Mouse (Mus musculus) midbrain, embryonic 15.5 days (tissue): Measurements from ENCODE around the gene Gse1. TPM values are rescaled to one million over a fixed set of nuclear protein-coding genes. Genes with fewer than 3 reads are reported as not detected.
A peak's percentile ranks its signal among the peaks of the same experiment; 100 is the strongest.

Source experiments
- ATAC-seq: fragments of 200-750 bp; cut with Nextera tagmentation; replicated peaks from 2 replicates; pipeline ENCODE4 v1.8.0; 2017; ENCODE audit warnings: moderate TSS enrichment
- H3K27ac ChIP-seq: fragments of 300-500 bp; sonication (generic); 2 replicates; pipeline ENCODE4 v1.5.1; 2015; ENCODE audit warnings: mild to moderate bottlenecking, inconsistent platforms
- H3K27me3 ChIP-seq: fragments of 300-500 bp; sonication (generic); replicated peaks from 2 replicates; pipeline ENCODE4 v1.6.1; 2015; ENCODE audit warnings: inconsistent platforms
- H3K36me3 ChIP-seq: fragments of 300-500 bp; sonication (generic); replicated peaks from 2 replicates; pipeline ENCODE4 v1.6.1; 2015; ENCODE audit warnings: inconsistent platforms
- H3K4me1 ChIP-seq: fragments of 300-500 bp; sonication (generic); 2 replicates; pipeline ENCODE4 v1.6.1; 2015; ENCODE audit warnings: inconsistent platforms
- H3K4me2 ChIP-seq: fragments of 300-500 bp; sonication (generic); 2 replicates; pipeline ENCODE4 v1.6.1; 2015; ENCODE audit warnings: inconsistent platforms, mild to moderate bottlenecking, moderate library complexity
- H3K4me3 ChIP-seq: fragments of 300-500 bp; sonication (generic); 2 replicates; pipeline ENCODE4 v1.5.1; 2015; ENCODE audit warnings: mild to moderate bottlenecking, inconsistent platforms
- H3K9ac ChIP-seq: fragments of 300-500 bp; sonication (generic); 2 replicates; pipeline ENCODE4 v1.6.1; 2015; ENCODE audit warnings: mild to moderate bottlenecking, inconsistent platforms
- H3K9me3 ChIP-seq: fragments of 300-500 bp; sonication (generic); 2 replicates; pipeline ENCODE4 v1.6.1; 2016; ENCODE audit warnings: inconsistent platforms
- WGBS: fragments of 180-500 bp; shearing (Covaris S2); methylation state at CpG from one replicate; pipeline ENCODE4 v1.1.7; 2015; ENCODE audit warnings: mixed read lengths; 5-methylcytosine and 5-hydroxymethylcytosine counted together
- polyA plus RNA-seq: library from polyadenylated mRNA; unstranded; fragments of >200 nt; fragmentation: Nextera tagmentation; extraction: Ambion mirVana; gene quantifications from 2 replicates; pipeline ENCODE4 v1.2.1, GENCODE M21; 2015

Gse1 gene
- polyA plus RNA-seq, 1 experiment from 2014 or later: 21.2 TPM

- peak; percentile 99 for ATAC-seq
- Histone ChIP-seq H3K27ac (peak within 1 kb of the TSS; percentile 73), H3K4me3 (peak within 1 kb of the TSS; percentile 55), H3K9ac (peak within 1 kb of the TSS; percentile 48), H3K36me3 (no peaks in the 10 kb centered on the region), H3K4me1 (peaks cover 13% of the 10 kb centered on the region), H3K27me3 (no peaks in the 10 kb centered on the region), H3K9me3 (no peaks in the 10 kb centered on the region), H3K4me2 (peak within 1 kb of the TSS; percentile 96)
- WGBS: under 1% methylated on average over 67 of the region's 67 CpGs
Observed at GRCm38 (mm10) chr8:120588908-120589771, 360.9 kb downstream of the Gse1 start, which contains the start of gene Gins2. Gins2 (minus strand) TSS chr8:120589304.

GRCm38 (mm10) chr8:120589921-120590320 lies 361.7 kb downstream of the Gse1 start:
- Histone ChIP-seq H3K4me3 (peak overlapping the region; percentile 55), H3K4me2 (peak overlapping the region; percentile 96), H3K9ac (peak overlapping the region; percentile 39; the same call in 1 of the 2 replicates), H3K4me1 (peaks cover 13% of the 10 kb centered on the region), H3K27ac (peak overlapping the region; percentile 73), H3K36me3 (no peaks in the 10 kb centered on the region), H3K9me3 (no peaks in the 10 kb centered on the region), H3K27me3 (no peaks in the 10 kb centered on the region)
- ATAC-seq: no peak
- WGBS: 61% methylated on average over 2 of the region's 2 CpGs

GRCm38 (mm10) chr8:120591587-120592292 lies 363.5 kb downstream of the Gse1 start:
- Histone ChIP-seq H3K27me3 (no peaks in the 10 kb centered on the region), H3K9ac (no peak overlapping the region), H3K9me3 (no peaks in the 10 kb centered on the region), H3K4me1 (peaks cover 13% of the 10 kb centered on the region), H3K36me3 (no peaks in the 10 kb centered on the region), H3K4me3 (no peak overlapping the region), H3K27ac (no peak overlapping the region), H3K4me2 (no peak overlapping the region)
- ATAC-seq: no peak
- 75% methylated on average over 10 of the region's 10 CpGs for WGBS

GRCm38 (mm10) chr8:120594571-120594970 lies 366.3 kb downstream of the Gse1 start:
- WGBS: 89% methylated on average over 5 of the region's 5 CpGs
- ATAC-seq: no peak
- no peak overlapping the region for H3K27ac ChIP-seq

GRCm38 (mm10) chr8:120595963-120596362 lies 367.7 kb downstream of the Gse1 start:
- H3K27me3 ChIP-seq: no peaks in the 10 kb centered on the region
- no peak overlapping the region for H3K9ac ChIP-seq
- no peak for ATAC-seq
- H3K36me3 ChIP-seq: no peaks in the 10 kb centered on the region
- H3K4me1 ChIP-seq: no peaks in the 10 kb centered on the region
- no peaks in the 10 kb centered on the region for H3K9me3 ChIP-seq
- H3K4me3 ChIP-seq: no peak overlapping the region
- 11% methylated on average over 5 of the region's 5 CpGs for WGBS
- H3K4me2 ChIP-seq: no peak overlapping the region
- no peak overlapping the region for H3K27ac ChIP-seq

More at GRCm38 (mm10) chr8:120594571-120594970, 366.3 kb downstream of the Gse1 start:
- Histone ChIP-seq H3K36me3 (no peaks in the 10 kb centered on the region), H3K4me1 (peaks cover 6% of the 10 kb centered on the region; the same call in 1 of the 2 replicates), H3K27me3 (no peaks in the 10 kb centered on the region), H3K4me2 (no peak overlapping the region), H3K9me3 (no peaks in the 10 kb centered on the region), H3K4me3 (no peak overlapping the region), H3K9ac (no peak overlapping the region)

DNA sequence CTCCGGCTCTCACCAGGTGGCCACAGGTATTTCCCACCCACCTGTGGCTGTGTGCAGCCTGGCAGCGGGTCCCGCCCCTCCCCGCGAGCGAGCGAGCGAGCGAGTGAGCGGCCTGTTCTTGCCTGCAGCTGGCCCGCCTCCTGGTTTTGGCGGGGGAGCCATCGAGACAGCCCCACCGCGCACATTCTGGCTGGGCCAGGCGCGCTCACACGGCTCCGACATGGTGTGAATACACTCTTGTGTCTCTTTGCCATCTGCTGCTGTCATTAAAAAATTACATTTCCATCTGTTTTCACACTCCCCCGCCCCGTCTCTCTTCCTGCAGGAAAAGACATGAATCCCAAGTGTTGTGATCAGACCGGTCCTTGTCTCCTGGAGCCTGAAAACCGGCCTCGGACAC lies 370.3 kb downstream of the Gse1 start:
- Histone ChIP-seq H3K9ac (no peak overlapping the region), H3K36me3 (no peaks in the 10 kb centered on the region), H3K9me3 (no peaks in the 10 kb centered on the region), H3K27me3 (no peaks in the 10 kb centered on the region), H3K27ac (no peak overlapping the region), H3K4me1 (peaks cover 6% of the 10 kb centered on the region), H3K4me2 (no peak overlapping the region), H3K4me3 (no peak overlapping the region)
- WGBS: 25% methylated on average over 24 of the region's 24 CpGs
- ATAC-seq: no peak

DNA sequence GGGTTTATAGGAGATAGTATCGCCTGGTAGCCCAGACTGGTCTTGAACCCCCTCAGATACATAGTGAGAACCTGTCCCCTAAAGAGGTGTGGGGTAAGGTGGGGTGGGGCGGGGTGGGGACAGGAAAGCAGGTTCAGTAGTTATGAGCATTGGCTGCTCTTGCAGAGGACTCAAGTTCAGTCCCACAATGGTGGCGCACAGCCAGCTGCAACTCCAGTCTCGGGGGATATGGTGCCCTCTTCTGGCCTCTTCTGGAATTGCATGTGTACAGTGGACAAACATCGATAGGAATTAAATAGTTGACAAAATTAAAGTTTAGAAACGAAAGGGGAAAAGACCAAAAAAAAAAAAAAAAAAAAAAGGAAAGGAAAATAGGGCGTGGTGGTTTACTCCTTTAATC lies 371.2 kb downstream of the Gse1 start:
- Histone ChIP-seq H3K4me3 (no peak overlapping the region), H3K9ac (no peak overlapping the region), H3K4me2 (no peak overlapping the region), H3K36me3 (no peaks in the 10 kb centered on the region), H3K27ac (no peak overlapping the region), H3K27me3 (no peaks in the 10 kb centered on the region), H3K9me3 (no peaks in the 10 kb centered on the region), H3K4me1 (peaks cover 6% of the 10 kb centered on the region)
- no peak for ATAC-seq
- 54% methylated on average over 7 of the region's 7 CpGs for WGBS

DNA sequence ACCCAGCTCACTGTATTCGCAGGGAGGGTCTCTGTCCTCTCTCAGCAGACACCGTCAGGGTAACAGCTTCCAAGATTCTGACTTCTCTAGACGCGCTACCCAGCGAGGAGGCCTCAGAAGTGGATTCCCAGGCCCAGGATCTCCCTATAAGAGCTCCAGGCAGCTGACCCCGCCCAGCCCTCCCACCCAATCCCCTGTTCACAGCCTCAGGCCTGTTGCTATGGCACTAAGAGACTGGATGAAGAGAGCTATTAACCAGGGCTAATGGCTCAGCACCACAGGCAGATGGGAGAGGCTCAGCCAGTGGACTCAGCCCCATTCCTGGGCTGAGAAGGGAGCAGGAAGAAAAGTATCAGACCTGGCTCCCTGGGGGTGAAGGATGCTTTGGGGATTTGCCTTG lies 374.4 kb downstream of the Gse1 start:
- H3K9me3 ChIP-seq: no peaks in the 10 kb centered on the region
- H3K4me3 ChIP-seq: no peak overlapping the region
- no peak overlapping the region for H3K4me2 ChIP-seq
- no peaks in the 10 kb centered on the region for H3K27me3 ChIP-seq
- 0 out of 2 replicates have a peak overlapping the region, but pooled peaks have one; percentile 1 for H3K27ac ChIP-seq
- WGBS: 36% methylated on average over 6 of the region's 6 CpGs
- ATAC-seq: no peak
- no peak overlapping the region for H3K9ac ChIP-seq
- H3K4me1 ChIP-seq: peaks cover 6% of the 10 kb centered on the region
- H3K36me3 ChIP-seq: no peaks in the 10 kb centered on the region

- no peak overlapping the region for H3K27ac ChIP-seq
- no peak for ATAC-seq
- peaks cover 6% of the 10 kb centered on the region for H3K4me1 ChIP-seq
- 78% methylated on average over 9 of the region's 9 CpGs for WGBS
- H3K4me2 ChIP-seq: no peak overlapping the region
- H3K9ac ChIP-seq: no peak overlapping the region
- no peaks in the 10 kb centered on the region for H3K27me3 ChIP-seq
- no peaks in the 10 kb centered on the region for H3K36me3 ChIP-seq
- no peaks in the 10 kb centered on the region for H3K9me3 ChIP-seq
- H3K4me3 ChIP-seq: no peak overlapping the region
Observed at GRCm38 (mm10) chr8:120607460-120607859, 379.2 kb downstream of the Gse1 start.

- H3K36me3 ChIP-seq: no peaks in the 10 kb centered on the region
- peaks cover 2% of the 10 kb centered on the region for H3K4me1 ChIP-seq
- no peak overlapping the region for H3K9ac ChIP-seq
- H3K4me2 ChIP-seq: no peak overlapping the region
- no peak overlapping the region for H3K4me3 ChIP-seq
- no peaks in the 10 kb centered on the region for H3K27me3 ChIP-seq
- no peaks in the 10 kb centered on the region for H3K9me3 ChIP-seq
- 13% methylated on average over 7 of the region's 7 CpGs for WGBS
- H3K27ac ChIP-seq: no peak overlapping the region
- ATAC-seq: no peak
Observed at GRCm38 (mm10) chr8:120607885-120608284, 379.6 kb downstream of the Gse1 start.

- no peak overlapping the region for H3K27ac ChIP-seq
- H3K4me3 ChIP-seq: no peak overlapping the region
- H3K4me1 ChIP-seq: peaks cover under 1% of the 10 kb centered on the region; the same call in 1 of the 2 replicates
- H3K9me3 ChIP-seq: no peaks in the 10 kb centered on the region
- H3K36me3 ChIP-seq: no peaks in the 10 kb centered on the region
- no peak overlapping the region for H3K9ac ChIP-seq
- 90% methylated on average over 6 of the region's 6 CpGs for WGBS
- no peaks in the 10 kb centered on the region for H3K27me3 ChIP-seq
- no peak for ATAC-seq
- H3K4me2 ChIP-seq: no peak overlapping the region
Observed at GRCm38 (mm10) chr8:120610824-120611223, 382.6 kb downstream of the Gse1 start.

- no peak for ATAC-seq
- Histone ChIP-seq H3K9me3 (no peaks in the 10 kb centered on the region), H3K27ac (no peak overlapping the region), H3K4me2 (no peak overlapping the region), H3K36me3 (no peaks in the 10 kb centered on the region), H3K4me1 (peaks cover 28% of the 10 kb centered on the region), H3K4me3 (no peak overlapping the region), H3K9ac (no peak overlapping the region), H3K27me3 (no peaks in the 10 kb centered on the region)
- 94% methylated on average over 3 of the region's 3 CpGs for WGBS
Observed at GRCm38 (mm10) chr8:120614491-120614890, 386.2 kb downstream of the Gse1 start.
